Mouse (Mus musculus) myocyte (in vitro differentiated cells): ENCODE results near the gene Scly.

Source experiments
- CEBPB ChIP-seq: IDR thresholded peaks from 2 replicates; pipeline ENCODE4 v1.6.1; 2011; ENCODE audit warnings: mild to moderate bottlenecking, moderate library complexity; ENCODE audit not compliant: poor library complexity, insufficient read depth, severe bottlenecking
- E2F4 ChIP-seq: IDR thresholded peaks from one replicate; pipeline ENCODE4 v1.6.1; 2011; ENCODE audit warnings: mild to moderate bottlenecking, control low read depth, moderate library complexity; ENCODE audit not compliant: insufficient read depth
- MYOG ChIP-seq, 3 experiments: IDR thresholded peaks; one replicate each; pipeline ENCODE4 v1.6.1; 2011; ENCODE audit warnings: control low read depth in 2 of 3, low read depth in 2 of 3, mild to moderate bottlenecking in 2 of 3; ENCODE audit not compliant: insufficient read length in 2 of 3, control insufficient read depth in 1 of 3, insufficient read depth in 1 of 3
- POLR2A ChIP-seq: IDR thresholded peaks from one replicate; pipeline ENCODE4 v1.6.1; 2011; ENCODE audit warnings: low read depth, mild to moderate bottlenecking, control low read depth, moderate library complexity; ENCODE audit not compliant: insufficient read length
- TCF12 ChIP-seq: IDR thresholded peaks from one replicate; pipeline ENCODE4 v1.6.1; 2011; ENCODE audit warnings: mild to moderate bottlenecking, control low read depth; ENCODE audit not compliant: poor library complexity, insufficient read depth, severe bottlenecking

GRCm38 (mm10) chr1:91333582-91333981, 35.4 kb downstream of the Scly start:
- no peak for TF ChIP-seq MYOG (IDR thresholded peaks at IDR 0.05; ENCODE audit: control insufficient read depth in 1 of 3, insufficient read depth in 1 of 3, insufficient read length in 2 of 3, low read depth in 2 of 3)
- TF ChIP-seq TCF12, result no peak
- no peak for TF ChIP-seq POLR2A
- no peak for TF ChIP-seq E2F4
- TF ChIP-seq CEBPB, result no peak
